In genomic region chr8:65169184-65169583, GRCm38 (mm10) we compare ENCODE assay signal across 22 mouse cellular contexts. TPM values are rescaled to one million over a fixed set of nuclear protein-coding genes. Genes with fewer than 3 reads are reported as not detected.
"Had no signal": no experiment of that assay in that cellular context is flagged by ENCODE, and none has a peak within 500 bp of the region (broad histone marks: within the 10 kb centered on the region; RNA-seq: fewer than 3 reads in every experiment).

No protein-coding gene starts in this region.

- H3K27me3 ChIP-seq: neural tube, embryonic 12.5 days; neural tube, embryonic 13.5 days; neural tube, embryonic 15.5 days; stomach, embryonic 15.5 days had no signal

- H3K9ac ChIP-seq: neural tube, embryonic 12.5 days; neural tube, embryonic 13.5 days; neural tube, embryonic 15.5 days; stomach, embryonic 15.5 days had no signal

- H3K36me3 ChIP-seq: neural tube, embryonic 12.5 days; neural tube, embryonic 13.5 days; neural tube, embryonic 15.5 days; stomach, embryonic 15.5 days had no signal

- H3K4me3 ChIP-seq: neural tube, embryonic 12.5 days; neural tube, embryonic 13.5 days; neural tube, embryonic 15.5 days; stomach, embryonic 15.5 days had no signal

- H3K27ac ChIP-seq: neural tube, embryonic 12.5 days; neural tube, embryonic 13.5 days; neural tube, embryonic 15.5 days; stomach, embryonic 15.5 days; stomach, postnatal 0 days had no signal

- DNase-seq: retina, postnatal 1 day; right cerebral cortex, adult 18-20 months; right cerebral cortex, postnatal 25 days; right cerebral cortex, postnatal 4 days; spleen, adult 18-20 months; thymus, adult 18-20 months; thymus, adult 2 months; thymus, postnatal 14 days; thymus, postnatal 25 days; thymus, postnatal 36 days; thymus, postnatal 4 days had no signal

- H3K4me1 ChIP-seq: neural tube, embryonic 12.5 days; neural tube, embryonic 13.5 days; neural tube, embryonic 15.5 days; stomach, embryonic 15.5 days had no signal

RNA-seq across cellular contexts. Expression of gene BC030870, which starts 39.8 kb away (rescaled TPM):
- total RNA-seq: neutrophil, adult 5-6 weeks had no signal
- polyA plus RNA-seq: neural tube, embryonic 12.5 days; neural tube, embryonic 13.5 days; neural tube, embryonic 14.5 days; neural tube, embryonic 15.5 days; spleen, adult 2 months; testis, adult 2 months; thymus, adult 2 months; thymus, postnatal 0 days; urinary bladder, adult 2 months had no signal
